Mouse (Mus musculus) frontal cortex, postnatal 25 days (tissue): ENCODE results near the gene Ephb4.

Experiments
- DNase-seq, 2 experiments: peaks; one replicate each; pipeline ENCODE4 v3.0.0; 2022; ENCODE audit warnings: low spot score in 2 of 2

Ephb4 gene

GRCm38 (mm10) chr5:137335066-137335465, 14.8 kb upstream of the Ephb4 start:
- no peak for DNase-seq

- no peak for DNase-seq
Observed at GRCm38 (mm10) chr5:137337190-137337589, 12.7 kb upstream of the Ephb4 start.

DNA sequence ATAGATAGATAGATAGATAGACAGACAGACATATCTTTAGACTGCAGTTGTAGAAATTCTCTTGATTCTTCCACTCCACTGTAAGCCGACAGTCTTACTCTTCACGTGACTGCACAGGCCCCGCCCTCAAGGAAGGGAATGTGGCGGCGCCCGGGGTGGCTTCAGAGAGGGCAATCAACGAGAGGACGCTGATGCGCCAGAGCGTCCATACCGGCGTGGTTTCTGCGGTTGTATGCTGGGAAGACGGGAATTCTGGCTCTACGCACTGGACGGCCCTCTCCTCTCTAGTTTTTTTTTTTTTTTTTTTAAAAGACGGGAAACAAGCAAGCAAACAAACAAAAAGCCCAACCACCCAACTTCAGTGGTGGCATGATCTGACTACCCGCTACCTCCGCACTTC, 11.7 kb upstream of the Ephb4 start:
- DNase-seq: peak; percentile 69 to 80

DNA sequence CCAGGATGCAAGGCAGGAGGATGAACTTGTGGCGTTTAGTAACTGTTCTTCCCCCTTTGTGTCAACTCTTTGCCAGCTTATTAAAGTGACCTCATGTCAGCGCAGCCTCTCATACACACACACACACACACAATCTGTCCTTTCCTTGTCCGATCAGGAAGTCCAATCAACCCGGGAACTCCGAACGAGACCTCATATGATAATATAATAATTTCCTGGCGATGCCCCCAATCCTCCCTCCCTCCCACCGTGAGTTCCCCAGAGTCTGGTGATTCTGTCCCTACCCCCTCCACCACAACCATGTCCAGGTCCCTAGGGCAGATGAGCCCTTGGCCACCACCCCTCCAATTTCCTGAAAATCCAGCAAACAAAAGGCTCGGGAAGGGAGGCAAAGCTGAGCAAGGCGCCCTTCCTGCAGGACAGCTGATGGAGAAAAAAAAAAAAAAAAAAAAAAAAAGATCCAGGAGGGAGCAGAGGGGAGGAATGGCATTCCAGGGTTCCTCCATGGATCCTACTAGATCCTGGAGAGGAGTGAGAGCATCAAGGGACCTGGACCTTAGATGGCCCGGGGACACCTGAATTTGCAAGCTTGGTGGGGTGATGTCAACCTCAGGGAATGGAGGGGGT, 11.1 kb upstream of the Ephb4 start:
- no peak for DNase-seq

GRCm38 (mm10) chr5:137339290-137339979, 10.5 kb upstream of the Ephb4 start:
- no peak for DNase-seq

GRCm38 (mm10) chr5:137340222-137340621, 9.7 kb upstream of the Ephb4 start:
- no peak for DNase-seq

DNA sequence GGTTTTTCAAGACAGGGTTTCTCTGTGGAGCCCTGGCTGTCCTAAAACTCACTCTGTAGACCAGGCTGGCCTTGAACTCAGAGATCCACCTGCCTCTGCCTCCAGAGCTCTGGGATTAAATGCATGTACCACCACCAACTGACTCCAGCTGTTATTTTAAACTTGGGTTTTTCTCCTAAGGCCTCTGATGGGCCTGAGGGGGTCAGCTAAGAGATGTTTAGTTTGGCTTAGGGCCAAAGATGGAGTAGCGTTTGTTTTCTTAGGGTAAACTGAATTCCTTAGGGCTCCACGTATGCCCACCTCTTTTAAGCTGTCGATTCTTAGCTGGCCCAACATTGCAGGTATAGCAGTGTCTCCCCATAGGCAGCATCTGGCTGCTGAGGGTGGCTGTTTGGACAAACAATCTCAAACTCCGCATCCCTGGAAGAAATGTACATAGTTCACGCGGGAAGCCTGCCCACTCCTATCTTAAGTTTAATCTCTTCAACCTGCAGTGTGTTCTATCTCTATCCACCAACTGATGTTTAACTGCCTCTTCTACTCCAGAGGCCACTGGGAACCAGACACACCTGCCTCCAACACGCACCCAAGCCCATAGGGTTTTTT, 7.4 kb upstream of the Ephb4 start:
- DNase-seq: no peak

DNA sequence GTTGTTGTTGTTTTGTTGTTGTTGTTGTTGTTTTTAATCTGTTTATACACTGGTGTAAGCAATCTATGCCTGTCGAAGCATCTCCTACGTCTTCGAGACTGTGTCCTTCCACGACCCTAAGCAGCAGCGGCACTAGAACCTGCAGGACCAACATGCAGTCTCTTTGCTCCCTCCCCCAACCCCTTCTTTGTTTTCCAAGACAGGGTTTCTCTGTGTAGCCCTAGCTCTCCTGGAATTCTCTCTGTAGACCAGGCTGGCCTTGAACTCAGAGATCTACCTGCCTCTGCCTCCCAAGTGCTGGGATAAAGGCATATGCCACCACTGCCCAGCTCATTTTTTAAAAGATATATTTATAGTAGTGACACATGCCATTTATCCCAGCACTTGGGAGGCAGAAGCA, 6.5 kb upstream of the Ephb4 start:
- DNase-seq: no peak

DNA sequence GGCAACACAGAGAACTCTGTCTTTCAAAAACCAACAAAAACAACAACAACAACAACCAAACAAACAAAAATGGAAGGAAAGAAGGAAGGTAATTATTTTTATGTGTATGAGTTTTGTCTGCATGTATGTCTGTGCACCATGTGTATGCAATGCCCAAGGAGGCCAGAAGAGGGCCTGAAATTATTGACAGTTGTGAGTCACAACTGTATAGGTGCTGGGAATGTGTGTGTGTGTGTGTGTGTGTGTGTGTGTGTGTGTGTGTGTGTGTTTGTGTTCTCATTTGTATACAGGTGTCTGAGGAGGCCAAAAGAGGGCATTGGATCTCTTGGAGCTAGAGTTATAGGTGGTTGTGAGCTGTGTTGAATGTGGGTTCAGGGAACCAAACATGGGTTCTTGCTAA, 6.0 kb upstream of the Ephb4 start:
- no peak for DNase-seq

DNA sequence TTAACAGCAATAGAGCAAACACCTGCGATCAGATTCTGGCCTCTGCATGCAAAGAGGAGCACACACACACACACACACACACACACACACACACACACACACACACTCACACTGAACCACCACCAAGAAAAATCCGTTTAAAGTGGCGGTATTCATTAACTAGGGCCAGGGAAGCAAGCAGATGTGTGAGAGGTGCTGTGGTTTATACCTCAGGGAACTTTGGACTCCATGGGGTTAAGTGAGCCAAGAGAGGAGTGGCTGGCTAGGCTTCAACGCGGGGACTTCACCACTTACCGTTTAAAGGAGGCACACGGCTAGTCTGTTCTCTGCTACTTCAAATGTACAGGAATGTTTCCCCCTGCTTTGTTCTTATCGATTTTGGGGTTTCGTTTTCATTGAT, 4.1 kb upstream of the Ephb4 start:
- no peak for DNase-seq

GRCm38 (mm10) chr5:137346388-137346787, 3.5 kb upstream of the Ephb4 start:
- no peak for DNase-seq

DNA sequence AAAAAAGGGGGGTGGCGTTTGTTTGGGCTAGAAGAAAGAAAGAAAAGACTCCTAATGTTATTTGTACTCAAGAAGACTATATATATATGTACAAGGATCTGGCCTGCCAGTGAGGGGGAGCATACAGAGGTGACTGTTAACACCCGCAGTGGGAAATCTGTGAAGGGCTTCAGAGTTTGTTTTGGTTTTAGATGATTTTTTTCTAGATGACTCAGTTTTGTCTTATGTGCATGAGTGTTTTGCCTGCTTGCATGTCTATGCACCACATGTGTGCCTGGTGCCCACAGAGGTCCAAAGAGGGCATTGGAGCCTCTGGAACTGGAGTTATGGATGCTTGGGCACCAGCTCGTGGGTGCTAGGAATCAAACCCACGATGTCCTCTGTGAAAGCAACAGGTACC, 2.9 kb upstream of the Ephb4 start:
- DNase-seq: no peak

- no peak for DNase-seq
Observed at GRCm38 (mm10) chr5:137347856-137348255, 2.1 kb upstream of the Ephb4 start.

DNA sequence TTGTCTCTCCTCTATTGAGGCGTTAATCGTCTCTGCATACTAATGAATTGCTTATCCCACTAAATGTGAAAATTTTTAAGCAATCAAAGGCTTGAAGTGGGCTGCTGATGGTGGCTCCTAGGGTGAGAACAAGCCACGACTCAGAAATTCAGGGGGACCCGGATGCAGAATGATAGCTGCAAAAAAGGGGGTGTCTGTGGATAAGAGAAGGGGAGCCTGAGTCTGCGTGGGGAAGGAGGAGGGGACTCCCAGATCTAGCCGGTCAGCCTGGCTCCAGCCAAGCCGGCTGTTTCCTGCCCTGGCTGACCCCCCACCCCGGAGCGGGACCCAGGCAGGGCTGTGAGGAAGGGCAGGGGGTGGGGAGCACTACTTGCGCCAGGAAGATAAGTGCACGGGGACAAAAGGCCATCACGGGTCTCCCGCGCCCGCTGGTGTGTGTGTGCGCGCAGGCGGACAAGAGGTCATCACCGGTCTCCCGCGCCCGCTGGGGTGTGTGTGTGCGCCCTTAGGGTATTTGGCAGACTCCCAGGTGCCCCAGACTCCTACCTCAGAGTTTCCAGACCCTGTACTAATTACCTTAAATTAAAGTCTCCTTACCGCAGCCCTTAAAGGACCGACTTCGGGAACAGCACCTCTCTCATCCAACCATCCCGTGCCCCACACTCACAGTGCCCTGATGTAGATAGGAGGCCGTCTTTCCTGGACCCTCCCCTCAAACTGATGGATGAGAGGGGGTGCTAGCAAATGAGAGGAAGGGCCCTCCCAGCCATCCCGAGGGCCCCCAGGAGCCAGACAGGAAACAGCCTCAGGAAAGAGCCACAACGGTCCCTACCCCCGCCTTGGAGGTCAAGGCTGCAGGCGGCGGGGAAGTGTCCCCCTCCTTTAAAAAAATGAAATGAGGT, 1.2 kb upstream of the Ephb4 start:
- DNase-seq: no peak

DNA sequence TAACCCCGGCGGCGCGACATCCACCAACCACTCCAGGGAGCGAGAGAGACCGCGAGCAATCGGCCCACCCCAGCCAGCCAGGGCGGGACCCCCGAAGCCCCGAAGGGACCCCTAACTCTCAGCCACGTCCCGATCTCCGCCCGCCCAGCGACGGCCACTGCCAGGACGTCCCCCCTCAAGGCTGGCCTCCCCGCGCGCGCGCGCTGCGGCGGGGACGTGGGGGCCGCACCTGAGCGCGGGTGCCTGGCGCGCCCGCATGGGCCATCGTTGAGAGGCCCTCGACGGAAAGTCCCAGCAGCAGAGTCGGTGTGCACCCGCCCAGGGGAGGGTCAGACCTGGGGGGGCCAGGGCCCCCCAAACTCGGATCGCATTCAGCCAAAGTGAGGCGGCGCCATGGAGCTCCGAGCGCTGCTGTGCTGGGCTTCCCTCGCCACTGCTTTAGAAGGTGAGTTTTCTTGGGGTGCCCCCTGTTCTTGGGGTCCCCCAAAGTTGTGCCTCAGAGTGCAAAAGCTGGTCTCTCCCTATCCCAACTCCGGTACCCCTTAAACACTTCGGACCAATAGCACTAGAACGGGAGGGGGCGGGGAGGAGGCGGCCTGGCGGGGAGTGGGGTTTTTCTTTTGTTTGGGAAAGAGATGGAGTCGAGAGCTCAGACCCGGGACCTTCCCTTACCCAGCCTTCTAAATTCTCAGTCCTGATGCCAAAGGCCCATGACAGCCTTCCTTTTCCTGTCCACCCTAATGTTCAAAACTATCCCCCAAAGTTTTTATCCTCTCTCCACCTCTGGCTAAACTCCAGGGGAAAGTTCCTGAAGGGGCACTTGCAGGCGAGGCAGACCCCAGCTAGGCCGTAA, 522 bp downstream of the Ephb4 start:
- DNase-seq: no peak

- DNase-seq: no peak
Observed at GRCm38 (mm10) chr5:137351058-137351380, 1.1 kb downstream of the Ephb4 start.

DNA sequence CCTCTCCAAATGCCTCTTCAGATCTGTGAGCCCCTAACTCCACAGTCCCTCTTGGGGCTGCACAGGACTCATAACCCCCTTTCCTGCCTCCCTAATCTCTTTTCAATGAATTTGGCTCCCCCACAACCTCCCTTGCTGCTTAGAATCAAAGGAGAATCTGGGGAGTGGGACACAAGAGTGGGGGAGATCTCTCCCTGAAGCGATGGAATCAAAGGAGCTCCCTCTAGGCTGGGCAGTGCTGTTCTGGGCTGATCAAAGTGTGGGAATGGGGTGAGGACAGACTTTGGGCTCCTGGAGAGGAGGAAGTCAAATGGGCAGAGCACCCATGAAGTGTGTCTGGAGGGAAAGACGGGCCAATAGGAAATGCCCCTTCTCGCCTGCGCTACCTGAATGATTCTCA, 1.5 kb downstream of the Ephb4 start:
- no peak for DNase-seq

- DNase-seq: no peak
Observed at GRCm38 (mm10) chr5:137352011-137352975, 2.4 kb downstream of the Ephb4 start.

- no peak for DNase-seq
Observed at GRCm38 (mm10) chr5:137354091-137354490, 4.2 kb downstream of the Ephb4 start.

DNA sequence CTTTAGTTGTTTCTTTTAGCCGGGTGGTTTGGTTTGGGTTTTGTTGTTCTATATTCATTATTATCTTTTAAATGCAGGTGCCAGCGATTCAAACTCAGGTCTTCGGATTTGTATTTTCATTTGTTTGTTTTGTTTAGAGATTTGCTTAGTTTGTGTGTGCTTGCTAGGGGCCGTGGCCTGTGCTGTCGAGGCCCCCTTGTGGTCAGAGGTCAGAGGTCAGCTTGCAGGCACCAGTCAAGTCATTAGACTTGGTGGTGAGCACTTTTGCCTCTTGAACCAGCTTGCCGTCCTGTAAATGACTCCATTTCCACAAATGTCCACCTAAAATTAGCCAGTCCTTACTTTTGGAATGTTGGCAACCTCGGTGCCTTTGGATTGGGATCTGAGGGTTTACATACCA, 8.5 kb downstream of the Ephb4 start:
- DNase-seq: no peak
